Mouse (Mus musculus): Measurements from ENCODE around the gene Arl8a. TPM values are rescaled to one million over a fixed set of nuclear protein-coding genes. Genes with fewer than 3 reads are reported as not detected.
"Not testable (repeated sequence)": the region's sequence is repeated elsewhere in the genome, so short reads cannot be mapped to it uniquely, and the experiment has no call there.

Gene Arl8a
- polyA plus RNA-seq (2012; rRNA removed), result 66.5 and 84.7 TPM in 2 replicates

GRCm38 (mm10) chr1:135146077-135146945 lies at the start of gene Arl8a:
Gene Arl8a, plus strand, starts transcription at chr1:135146824.
- WGBS, result 1% methylated on average over 78 of the region's 78 CpGs

GRCm38 (mm10) chr1:135097441-135097840 lies 49.2 kb upstream of the Arl8a start:
- WGBS, result 90% methylated on average over 6 of the region's 6 CpGs
- H3K4me3 ChIP-seq (replicated peaks; ENCODE audit: extremely low read depth, low read depth, low read length), result no peak overlapping the region
- no peak for DNase-seq
- no peak for TF ChIP-seq CTCF (IDR thresholded peaks at IDR 0.05; ENCODE audit: insufficient read depth, low read length)
- TF ChIP-seq POLR2A (IDR thresholded peaks at IDR 0.05; ENCODE audit: borderline replicate concordance, extremely low read depth, low read depth, low read length), result no peak
- H3K4me1 ChIP-seq (ENCODE audit: control insufficient read depth, insufficient read depth, low read length), result no peaks in the 10 kb centered on the region

More at GRCm38 (mm10) chr1:135146077-135146945, at the start of gene Arl8a:
- peak within 1 kb of the TSS; percentile 99 for H3K4me3 ChIP-seq (replicated peaks; ENCODE audit: extremely low read depth, low read depth, low read length)
- H3K4me1 ChIP-seq (ENCODE audit: control insufficient read depth, insufficient read depth, low read length), result peaks cover 5% of the 10 kb centered on the region
- TF ChIP-seq CTCF (IDR thresholded peaks at IDR 0.05; ENCODE audit: insufficient read depth, low read length), result no peak
- TF ChIP-seq POLR2A (IDR thresholded peaks at IDR 0.05; ENCODE audit: borderline replicate concordance, extremely low read depth, low read depth, low read length), result peak; percentile 28; the same call in 1 of the 2 replicates
- peak; percentile 79 for DNase-seq

GRCm38 (mm10) chr1:135098441-135098840 lies 48.2 kb upstream of the Arl8a start:
- TF ChIP-seq CTCF (IDR thresholded peaks at IDR 0.05; ENCODE audit: insufficient read depth, low read length) (no peak), POLR2A (IDR thresholded peaks at IDR 0.05; ENCODE audit: borderline replicate concordance, extremely low read depth, low read depth, low read length) (no peak)
- no peak for DNase-seq
- 87% methylated on average over 7 of the region's 7 CpGs for WGBS
- H3K4me1 ChIP-seq (ENCODE audit: control insufficient read depth, insufficient read depth, low read length), result no peaks in the 10 kb centered on the region
- no peak overlapping the region for H3K4me3 ChIP-seq (replicated peaks; ENCODE audit: extremely low read depth, low read depth, low read length)

GRCm38 (mm10) chr1:135100400-135100799 lies 46.2 kb upstream of the Arl8a start:
- DNase-seq, result no peak
- 49% methylated on average over 7 of the region's 7 CpGs for WGBS
- TF ChIP-seq CTCF (IDR thresholded peaks at IDR 0.05; ENCODE audit: insufficient read depth, low read length), result no peak
- TF ChIP-seq POLR2A (IDR thresholded peaks at IDR 0.05; ENCODE audit: borderline replicate concordance, extremely low read depth, low read depth, low read length), result no peak
- Histone ChIP-seq H3K4me1 (ENCODE audit: control insufficient read depth, insufficient read depth, low read length) (no peaks in the 10 kb centered on the region), H3K4me3 (replicated peaks; ENCODE audit: extremely low read depth, low read depth, low read length) (no peak overlapping the region)

- no peak within 1 kb of the TSS for H3K4me3 ChIP-seq (replicated peaks; ENCODE audit: extremely low read depth, low read depth, low read length)
- DNase-seq, result no peak
- WGBS, result 2% methylated on average over 38 of the region's 40 CpGs
- no peaks in the 10 kb centered on the region; the same call in 1 of the 2 replicates for H3K4me1 ChIP-seq (ENCODE audit: control insufficient read depth, insufficient read depth, low read length)
- TF ChIP-seq CTCF (IDR thresholded peaks at IDR 0.05; ENCODE audit: insufficient read depth, low read length), result no peak
- TF ChIP-seq POLR2A (IDR thresholded peaks at IDR 0.05; ENCODE audit: borderline replicate concordance, extremely low read depth, low read depth, low read length), result no peak
These were observed 41.5 kb upstream of the Arl8a start, which contains the start of gene Lgr6 for GRCm38 (mm10) chr1:135105124-135105523. Gene Lgr6, minus strand, starts transcription at chr1:135105276.

GRCm38 (mm10) chr1:135105951-135106350 lies 40.7 kb upstream of the Arl8a start:
- Histone ChIP-seq H3K4me3 (replicated peaks; ENCODE audit: extremely low read depth, low read depth, low read length) (no peak overlapping the region), H3K4me1 (ENCODE audit: control insufficient read depth, insufficient read depth, low read length) (no peaks in the 10 kb centered on the region; the same call in 1 of the 2 replicates)
- peak; percentile 64 for DNase-seq
- WGBS, result 2% methylated on average over 8 of the region's 8 CpGs
- TF ChIP-seq CTCF (IDR thresholded peaks at IDR 0.05; ENCODE audit: insufficient read depth, low read length), result peak; percentile 71
- TF ChIP-seq POLR2A (IDR thresholded peaks at IDR 0.05; ENCODE audit: borderline replicate concordance, extremely low read depth, low read depth, low read length), result no peak

- TF ChIP-seq POLR2A (IDR thresholded peaks at IDR 0.05; ENCODE audit: borderline replicate concordance, extremely low read depth, low read depth, low read length) (no peak), CTCF (IDR thresholded peaks at IDR 0.05; ENCODE audit: insufficient read depth, low read length) (peak; percentile 65)
- DNase-seq, result no peak
- 52% methylated on average over 6 of the region's 6 CpGs for WGBS
- H3K4me3 ChIP-seq (replicated peaks; ENCODE audit: extremely low read depth, low read depth, low read length), result no peak overlapping the region
- H3K4me1 ChIP-seq (ENCODE audit: control insufficient read depth, insufficient read depth, low read length), result no peaks in the 10 kb centered on the region; the same call in 1 of the 2 replicates
These were observed 38.0 kb upstream of the Arl8a start for GRCm38 (mm10) chr1:135108611-135109010.

- TF ChIP-seq POLR2A (IDR thresholded peaks at IDR 0.05; ENCODE audit: borderline replicate concordance, extremely low read depth, low read depth, low read length), result no peak
- peak; percentile 94 for TF ChIP-seq CTCF (IDR thresholded peaks at IDR 0.05; ENCODE audit: insufficient read depth, low read length)
- peak; percentile 74 for DNase-seq
- Histone ChIP-seq H3K4me3 (replicated peaks; ENCODE audit: extremely low read depth, low read depth, low read length) (no peak overlapping the region), H3K4me1 (ENCODE audit: control insufficient read depth, insufficient read depth, low read length) (no peaks in the 10 kb centered on the region; the same call in 1 of the 2 replicates)
- WGBS, result 16% methylated on average over 6 of the region's 6 CpGs
These were observed 36.5 kb upstream of the Arl8a start for GRCm38 (mm10) chr1:135110075-135110474.

GRCm38 (mm10) chr1:135111271-135111670 lies 35.4 kb upstream of the Arl8a start:
- not testable (repeated sequence) for H3K4me1 ChIP-seq (ENCODE audit: control insufficient read depth, insufficient read depth, low read length); H3K4me3 ChIP-seq (replicated peaks; ENCODE audit: extremely low read depth, low read depth, low read length); DNase-seq
- WGBS, result 54% methylated on average over 5 of the region's 5 CpGs

GRCm38 (mm10) chr1:135112661-135113060 lies 34.0 kb upstream of the Arl8a start:
- WGBS, result 7% methylated on average over 8 of the region's 8 CpGs
- H3K4me3 ChIP-seq (replicated peaks; ENCODE audit: extremely low read depth, low read depth, low read length), result no peak overlapping the region
- no peaks in the 10 kb centered on the region for H3K4me1 ChIP-seq (ENCODE audit: control insufficient read depth, insufficient read depth, low read length)
- peak; percentile 36 for DNase-seq
- TF ChIP-seq CTCF (IDR thresholded peaks at IDR 0.05; ENCODE audit: insufficient read depth, low read length), result peak; percentile 90
- no peak for TF ChIP-seq POLR2A (IDR thresholded peaks at IDR 0.05; ENCODE audit: borderline replicate concordance, extremely low read depth, low read depth, low read length)

Data from lung, adult 2 months (tissue).